9 mouse cellular contexts compared by ENCODE assay signal in the genomic region with DNA sequence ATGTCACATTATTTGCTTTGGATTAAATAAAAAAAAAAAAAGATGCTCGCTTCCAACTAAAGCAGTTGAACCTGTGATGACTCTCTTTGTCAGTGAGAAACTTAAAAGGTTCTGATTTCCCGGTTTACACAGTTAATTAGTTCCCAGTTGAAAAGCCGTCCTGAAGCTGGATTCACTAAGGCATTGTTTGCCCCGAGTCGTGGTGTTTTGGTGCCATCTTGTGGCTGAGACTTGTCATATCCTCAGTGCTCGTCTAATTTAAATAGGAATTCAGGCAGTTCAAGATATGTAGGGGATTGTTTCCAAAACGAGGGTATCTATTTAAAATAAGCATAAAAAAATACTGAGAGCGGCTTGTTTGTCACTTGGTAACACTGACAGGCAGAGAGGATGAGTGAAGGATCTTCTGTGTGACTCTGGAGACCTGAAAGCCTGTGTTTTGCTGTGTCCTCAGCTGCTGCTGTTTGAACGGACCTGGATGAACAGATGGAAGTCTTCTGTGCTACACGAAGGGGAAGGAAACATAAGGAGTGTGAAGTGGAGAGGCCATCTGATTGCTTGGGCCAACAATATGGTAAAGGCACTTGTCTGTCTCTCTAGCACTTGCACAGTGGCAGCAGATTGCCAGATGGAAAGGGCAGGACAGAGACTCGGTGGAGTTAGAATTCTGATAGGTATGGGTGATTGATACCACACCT.
A peak's percentile ranks its signal among the peaks of the same experiment; 100 is the strongest.
DNase-seq lines count a peak whose midpoint lies in the region; ATAC-seq and TF ChIP-seq lines count a peak whose summit lies in the region.
"Had no signal": no experiment of that assay in that cellular context is flagged by ENCODE, and none has a peak within 500 bp of the region (broad histone marks: within the 10 kb centered on the region; RNA-seq: fewer than 3 reads in every experiment).

No protein-coding gene starts in this region.

- H3K4me3 ChIP-seq in ES-E14 (ENCODE audit: insufficient read depth in 1 of 2, low read depth in 1 of 2, low read length in 2 of 2, poor library complexity in 1 of 2, severe bottlenecking in 1 of 2): no peak overlapping the region
- H3K4me3 ChIP-seq in embryonic facial prominence, embryonic 10.5 days: no peak overlapping the region
- no peak overlapping the region for H3K4me3 ChIP-seq in lung, postnatal 0 days (ENCODE audit: low read depth, low read length)
- H3K4me3 ChIP-seq: limb, embryonic 15.5 days had no signal

- peak; percentile 65 for ATAC-seq in lung, postnatal 0 days

- peak; percentile 70 for DNase-seq in ES-E14 (ENCODE audit: low read depth, low spot score)
- peak; percentile 68 for DNase-seq in adrenal gland, postnatal 25 days
- DNase-seq in embryonic facial prominence, embryonic 10.5 days (ENCODE audit: low spot score): peak; percentile 80
- DNase-seq in heart, postnatal 36 days: peak; percentile 39 to 49
- DNase-seq in kidney, postnatal 4 days: peak; percentile 82
- peak; percentile 79 for DNase-seq in lung, postnatal 0 days (ENCODE audit: low spot score)
- peak; percentile 56 for DNase-seq in retina, adult 2 months (ENCODE audit: low read depth, low spot score)
- peak; percentile 51 for DNase-seq in yolk sac, embryonic 10.5 days (ENCODE audit: low spot score)

- H3K9ac ChIP-seq in ES-E14 (ENCODE audit: insufficient read depth, low read depth, low read length, poor library complexity, severe bottlenecking): no peak overlapping the region
- no peak overlapping the region for H3K9ac ChIP-seq in lung, postnatal 0 days (replicated peaks; ENCODE audit: low read depth)
- H3K9ac ChIP-seq: limb, embryonic 15.5 days had no signal

- in situ Hi-C loops in ES-E14 (cut with MboI; ENCODE audit: low sequenced_read_pairs in 2 of 2, unreplicated experiment in 2 of 2): loop anchor here in 1 of 2 experiments (10.0 kb wide), 1 partner anchor 755 kb away; no protein-coding TSS in a partner anchor

- H3K4me2 ChIP-seq in lung, postnatal 0 days (replicated peaks; ENCODE audit: low read depth, low read length): no peak overlapping the region
- H3K4me2 ChIP-seq: limb, embryonic 15.5 days had no signal

- no peaks in the 10 kb centered on the region for H3K27me3 ChIP-seq in embryonic facial prominence, embryonic 10.5 days (replicated peaks; ENCODE audit: low read depth, poor library complexity, severe bottlenecking)
- H3K27me3 ChIP-seq in lung, postnatal 0 days (replicated peaks; ENCODE audit: insufficient read depth, low read length): no peaks in the 10 kb centered on the region
- H3K27me3 ChIP-seq: limb, embryonic 15.5 days had no signal

- no peak overlapping the region for H3K27ac ChIP-seq in ES-E14 (ENCODE audit: insufficient read depth, low read depth, low read length, poor library complexity, severe bottlenecking)
- no peak overlapping the region for H3K27ac ChIP-seq in embryonic facial prominence, embryonic 10.5 days (replicated peaks)
- H3K27ac ChIP-seq in lung, postnatal 0 days (ENCODE audit: low read length): no peak overlapping the region
- H3K27ac ChIP-seq: limb, embryonic 15.5 days had no signal

- H3K36me3 ChIP-seq in ES-E14 (ENCODE audit: control insufficient read depth, insufficient read depth, low read length, poor library complexity, severe bottlenecking): peaks cover 7% of the 10 kb centered on the region
- peaks cover 11% of the 10 kb centered on the region; the same call in 1 of the 2 replicates for H3K36me3 ChIP-seq in embryonic facial prominence, embryonic 10.5 days (replicated peaks)
- H3K36me3 ChIP-seq in lung, postnatal 0 days (ENCODE audit: insufficient read depth, low read length): peaks cover 4% of the 10 kb centered on the region; the same call in 1 of the 2 replicates

- H3K4me1 ChIP-seq in ES-E14 (ENCODE audit: control insufficient read depth in 2 of 2, insufficient read depth in 2 of 2, low read length in 2 of 2, poor library complexity in 1 of 2): peaks cover 3% of the 10 kb centered on the region in 2 experiments; a peak in 3 of 4 replicates
- H3K4me1 ChIP-seq in embryonic facial prominence, embryonic 10.5 days: no peaks in the 10 kb centered on the region
- H3K4me1 ChIP-seq in lung, postnatal 0 days (ENCODE audit: insufficient read depth, low read depth, low read length): no peaks in the 10 kb centered on the region
- H3K4me1 ChIP-seq: limb, embryonic 15.5 days had no signal

- H3K9me3 ChIP-seq in ES-E14 (ENCODE audit: control insufficient read depth, insufficient read depth, low read depth, low read length): no peaks in the 10 kb centered on the region
- H3K9me3 ChIP-seq in embryonic facial prominence, embryonic 10.5 days: no peaks in the 10 kb centered on the region
- no peaks in the 10 kb centered on the region for H3K9me3 ChIP-seq in lung, postnatal 0 days (ENCODE audit: low read length)
- H3K9me3 ChIP-seq: limb, embryonic 15.5 days had no signal

- no peak for TF ChIP-seq EP300 in lung, postnatal 0 days (IDR thresholded peaks at IDR 0.05)

- intact Hi-C loops in heart, postnatal 36 days (cut with DNase I): loop anchor here (1.0 to 5.0 kb wide), 4 partner anchors 113 to 973 kb away; no protein-coding TSS in a partner anchor

- TF ChIP-seq CTCF in lung, postnatal 0 days (IDR thresholded peaks at IDR 0.05): peak; percentile 88

- 24% methylated on average over 11 of the region's 11 CpGs for WGBS in embryonic facial prominence, embryonic 10.5 days
- WGBS in lung, postnatal 0 days: 18% methylated on average over 11 of the region's 11 CpGs

TF ChIP-seq in ES-E14, 5 proteins besides CTCF, POLR2A, EP300 and RAD21:
- TF ChIP-seq ZC3H11A (IDR thresholded peaks at IDR 0.05; ENCODE audit: borderline replicate concordance, low read depth, low read length) (peak; percentile 88; the same call in 1 of the 2 replicates), ZNF384 (IDR thresholded peaks at IDR 0.05; ENCODE audit: low read depth, low read length) (no peak)
TF ChIP-seq in ES-E14: peak in this region for 1.
